ENCODE assay signal across 7 mouse cellular contexts in genomic region chr1:72825286-72825685, GRCm38 (mm10). TPM values are rescaled to one million over a fixed set of nuclear protein-coding genes. Genes with fewer than 3 reads are reported as not detected.
DNase-seq lines count a peak whose midpoint lies in the region; ATAC-seq and TF ChIP-seq lines count a peak whose summit lies in the region.

No protein-coding gene starts in this region.

- no peaks in the 10 kb centered on the region for H3K36me3 ChIP-seq in lung, embryonic 15.5 days
- peaks cover 5% of the 10 kb centered on the region; the same call in 1 of the 2 replicates for H3K36me3 ChIP-seq in forebrain, embryonic 14.5 days (ENCODE audit: control insufficient read depth, insufficient read depth, low read length)
- H3K36me3 ChIP-seq in limb, embryonic 14.5 days (ENCODE audit: control insufficient read depth, insufficient read depth, low read length), result peaks cover 8% of the 10 kb centered on the region; the same call in 1 of the 2 replicates
- H3K36me3 ChIP-seq in stomach, embryonic 15.5 days, result no peaks in the 10 kb centered on the region

- peak overlapping the region; percentile 67 for H3K4me3 ChIP-seq in lung, embryonic 15.5 days
- H3K4me3 ChIP-seq in forebrain, embryonic 14.5 days (ENCODE audit: low read depth, low read length), result peak overlapping the region; percentile 78
- peak overlapping the region; percentile 66 for H3K4me3 ChIP-seq in limb, embryonic 14.5 days (replicated peaks; ENCODE audit: low read length)
- peak overlapping the region; percentile 68 for H3K4me3 ChIP-seq in stomach, embryonic 15.5 days (replicated peaks)

- no peak for TF ChIP-seq POLR2A in limb, embryonic 14.5 days (IDR thresholded peaks at IDR 0.05; ENCODE audit: borderline replicate concordance, extremely low read depth, insufficient read depth, insufficient read length)

- peaks cover 31% of the 10 kb centered on the region for H3K4me1 ChIP-seq in lung, embryonic 15.5 days
- peaks cover 19% of the 10 kb centered on the region for H3K4me1 ChIP-seq in forebrain, embryonic 14.5 days (ENCODE audit: control insufficient read depth, insufficient read depth, low read length)
- peaks cover 26% of the 10 kb centered on the region for H3K4me1 ChIP-seq in limb, embryonic 14.5 days (ENCODE audit: control insufficient read depth, insufficient read depth, low read length)
- peaks cover 7% of the 10 kb centered on the region; the same call in 1 of the 2 replicates for H3K4me1 ChIP-seq in stomach, embryonic 15.5 days

- WGBS in lung, embryonic 15.5 days, result under 1% methylated on average over 20 of the region's 20 CpGs
- WGBS in forebrain, embryonic 14.5 days, result under 1% methylated on average over 20 of the region's 20 CpGs
- under 1% methylated on average over 19 of the region's 20 CpGs for WGBS in limb, embryonic 14.5 days
- WGBS in stomach, embryonic 15.5 days, result 2% methylated on average over 20 of the region's 20 CpGs

- H3K9ac ChIP-seq in lung, embryonic 15.5 days, result peak overlapping the region; percentile 61
- H3K9ac ChIP-seq in forebrain, embryonic 14.5 days (ENCODE audit: low read length), result peak overlapping the region; percentile 91
- peak overlapping the region; percentile 63 for H3K9ac ChIP-seq in limb, embryonic 14.5 days (ENCODE audit: low read depth, low read length, severe bottlenecking)
- H3K9ac ChIP-seq in stomach, embryonic 15.5 days, result peak overlapping the region; percentile 63; the same call in 1 of the 2 replicates

- peak overlapping the region; percentile 98 for H3K4me2 ChIP-seq in lung, embryonic 15.5 days
- peak overlapping the region; percentile 88 for H3K4me2 ChIP-seq in forebrain, embryonic 14.5 days (ENCODE audit: low read length)
- H3K4me2 ChIP-seq in limb, embryonic 14.5 days (replicated peaks; ENCODE audit: low read depth, low read length, severe bottlenecking), result peak overlapping the region; percentile 96
- H3K4me2 ChIP-seq in stomach, embryonic 15.5 days, result peak overlapping the region; percentile 99

- H3K27me3 ChIP-seq in lung, embryonic 15.5 days, result peaks cover 21% of the 10 kb centered on the region
- H3K27me3 ChIP-seq in forebrain, embryonic 14.5 days (replicated peaks; ENCODE audit: control insufficient read depth, insufficient read depth, low read length), result no peaks in the 10 kb centered on the region
- H3K27me3 ChIP-seq in limb, embryonic 14.5 days (ENCODE audit: control insufficient read depth, insufficient read depth, low read length), result no peaks in the 10 kb centered on the region
- H3K27me3 ChIP-seq in stomach, embryonic 15.5 days (replicated peaks), result no peaks in the 10 kb centered on the region

- no peak for ATAC-seq in lung, embryonic 15.5 days (ENCODE audit: borderline replicate concordance, extremely low read depth, low FRiP score, low TSS enrichment)
- ATAC-seq in forebrain, embryonic 14.5 days, result no peak
- peak; percentile 41; the same call in 1 of the 2 replicates for ATAC-seq in limb, embryonic 14.5 days (ENCODE audit: low FRiP score, low read depth)
- no peak for ATAC-seq in stomach, embryonic 15.5 days (ENCODE audit: insufficient read depth, low FRiP score, low read depth)

- DNase-seq in lung, adult 18-20 months, result no peak
- DNase-seq in forebrain, embryonic 14.5 days (ENCODE audit: low spot score), result no peak
- no peak for DNase-seq in limb, embryonic 14.5 days (ENCODE audit: low spot score)
- no peak for DNase-seq in spleen, adult 12 weeks (ENCODE audit: low spot score)
- no peak for DNase-seq in frontal cortex, postnatal 36 days (ENCODE audit: low spot score in 2 of 2)

- no peak overlapping the region for H3K27ac ChIP-seq in lung, embryonic 15.5 days
- H3K27ac ChIP-seq in forebrain, embryonic 14.5 days (ENCODE audit: low read depth, low read length), result peak overlapping the region; percentile 84; the same call in 1 of the 2 replicates
- H3K27ac ChIP-seq in limb, embryonic 14.5 days (replicated peaks; ENCODE audit: low read depth, low read length), result no peak overlapping the region
- H3K27ac ChIP-seq in stomach, embryonic 15.5 days, result no peak overlapping the region

- H3K9me3 ChIP-seq in lung, embryonic 15.5 days, result no peaks in the 10 kb centered on the region
- H3K9me3 ChIP-seq in forebrain, embryonic 14.5 days (replicated peaks; ENCODE audit: control insufficient read depth, low read length), result no peaks in the 10 kb centered on the region
- H3K9me3 ChIP-seq in limb, embryonic 14.5 days (ENCODE audit: control insufficient read depth, low read length), result no peaks in the 10 kb centered on the region
- no peaks in the 10 kb centered on the region for H3K9me3 ChIP-seq in stomach, embryonic 15.5 days

RNA-seq across cellular contexts. Expression of gene Igfbp2, which starts 1.0 kb away (rescaled TPM):
- polyA plus RNA-seq in lung, embryonic 15.5 days (2015; fragmentation: Nextera tagmentation; extraction: Ambion mirVana), result 344 and 357 TPM in 2 replicates
- polyA plus RNA-seq in forebrain, embryonic 14.5 days (2014; fragmentation: Nextera tagmentation; extraction: Ambion mirVana), result 384 and 410 TPM in 2 replicates
- 287 and 384 TPM in 2 replicates for polyA plus RNA-seq in limb, embryonic 14.5 days (2012; rRNA removed)
- 343 and 395 TPM in 2 replicates for polyA plus RNA-seq in limb, embryonic 14.5 days (2014; fragmentation: Nextera tagmentation; extraction: Ambion mirVana)
- polyA plus RNA-seq in stomach, embryonic 15.5 days (2015; fragmentation: Nextera tagmentation; extraction: Ambion mirVana), result 404 and 428 TPM in 2 replicates

RNA-seq across cellular contexts. Expression of gene Igfbp5, which starts 49.4 kb away (rescaled TPM):
- polyA plus RNA-seq in lung, embryonic 15.5 days (2015; fragmentation: Nextera tagmentation; extraction: Ambion mirVana), result 72.0 and 76.7 TPM in 2 replicates
- 17.9 and 19.7 TPM in 2 replicates for polyA plus RNA-seq in forebrain, embryonic 14.5 days (2014; fragmentation: Nextera tagmentation; extraction: Ambion mirVana)
- 332 and 333 TPM in 2 replicates for polyA plus RNA-seq in limb, embryonic 14.5 days (2012; rRNA removed)
- polyA plus RNA-seq in limb, embryonic 14.5 days (2014; fragmentation: Nextera tagmentation; extraction: Ambion mirVana), result 114 and 118 TPM in 2 replicates
- polyA plus RNA-seq in stomach, embryonic 15.5 days (2015; fragmentation: Nextera tagmentation; extraction: Ambion mirVana), result 89.8 and 94.7 TPM in 2 replicates
